Mouse (Mus musculus): ENCODE measurements around the gene Cand2. TPM values are rescaled to one million over a fixed set of nuclear protein-coding genes. Genes with fewer than 3 reads are reported as not detected.
A peak's percentile ranks its signal among the peaks of the same experiment; 100 is the strongest.

The Cand2 gene
- polyA plus RNA-seq, 2 experiments, result 1.7 to 2.4 TPM

DNA sequence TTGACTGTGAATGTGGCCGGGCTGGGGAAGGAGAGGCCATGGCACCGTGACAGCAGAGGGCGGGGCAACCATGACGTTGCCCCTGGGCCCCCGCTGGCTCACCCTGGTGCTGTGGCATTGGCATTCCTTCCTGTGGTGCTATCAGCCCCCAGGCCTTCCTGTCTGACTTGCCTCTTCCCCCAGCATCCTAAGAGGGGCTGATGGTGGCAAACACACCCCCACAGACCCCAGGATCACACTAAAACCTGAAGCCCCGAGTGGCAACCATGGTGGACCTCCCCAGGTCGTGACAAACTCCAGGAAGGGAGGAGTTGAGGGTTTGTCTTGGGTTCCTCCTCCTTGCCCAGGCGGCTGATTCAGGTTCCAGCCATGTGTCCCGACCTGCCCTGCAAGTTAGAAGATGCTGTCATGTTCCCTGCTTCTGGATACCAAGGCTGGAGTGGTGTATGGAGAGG lies 15.3 kb upstream of the Cand2 start:
- peak overlapping the region; percentile 75 for H3K9ac ChIP-seq (replicated peaks)
- H3K36me3 ChIP-seq (replicated peaks; ENCODE audit: control insufficient read depth, insufficient read depth, low read depth), result no peaks in the 10 kb centered on the region
- peak overlapping the region; percentile 54 to 63 for H3K4me3 ChIP-seq (ENCODE audit: insufficient read depth in 1 of 2, low read depth in 2 of 2, low read length in 2 of 2)
- peak overlapping the region; percentile 71 for H3K4me2 ChIP-seq (ENCODE audit: low read depth)
- TF ChIP-seq EP300 (IDR thresholded peaks at IDR 0.05; ENCODE audit: low read depth), result no peak
- TF ChIP-seq CTCF (IDR thresholded peaks at IDR 0.05; ENCODE audit: low read depth), result no peak
- peaks cover 40 to 48% of the 10 kb centered on the region in 2 experiments for H3K4me1 ChIP-seq (replicated peaks; ENCODE audit: control insufficient read depth in 2 of 2, insufficient read depth in 2 of 2, low read length in 1 of 2)
- WGBS (ENCODE audit: insufficient replicate concordance), result 6% methylated on average over 9 of the region's 9 CpGs
- H3K27me3 ChIP-seq (ENCODE audit: control insufficient read depth, insufficient read depth, low read length), result no peaks in the 10 kb centered on the region
- no peaks in the 10 kb centered on the region for H3K9me3 ChIP-seq (ENCODE audit: control insufficient read depth, low read length)
- DNase-seq (ENCODE audit: low read depth in 3 of 3, low spot score in 3 of 3) (peak; percentile 45 to 63 (median 54)), ATAC-seq (ENCODE audit: insufficient read depth) (peak; percentile 87)
- peak overlapping the region; percentile 83 for H3K27ac ChIP-seq

DNA sequence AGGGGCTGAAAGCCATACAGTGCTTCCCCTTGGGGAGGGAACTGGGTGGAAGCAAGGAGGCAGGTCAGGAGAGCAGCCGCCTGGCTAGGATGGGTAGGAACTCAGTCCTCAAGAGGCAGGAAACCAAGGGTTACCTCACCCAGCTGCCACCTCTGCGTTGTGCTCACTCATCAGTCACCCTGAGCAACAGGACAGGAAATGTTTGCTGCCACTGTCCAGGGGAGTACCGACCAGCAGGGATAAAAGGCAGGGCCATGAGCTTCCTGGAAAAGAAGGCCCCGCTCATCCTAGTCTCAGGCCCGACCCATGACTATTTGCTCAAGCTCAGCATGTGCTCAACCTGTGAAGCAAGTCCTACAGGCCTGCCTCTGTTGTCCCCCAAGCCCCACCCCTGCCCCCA lies 14.9 kb upstream of the Cand2 start:
- peak overlapping the region; percentile 83 for H3K27ac ChIP-seq
- H3K27me3 ChIP-seq (ENCODE audit: control insufficient read depth, insufficient read depth, low read length), result no peaks in the 10 kb centered on the region
- no peaks in the 10 kb centered on the region for H3K9me3 ChIP-seq (ENCODE audit: control insufficient read depth, low read length)
- H3K4me2 ChIP-seq (ENCODE audit: low read depth), result peak overlapping the region; percentile 71
- H3K4me3 ChIP-seq (ENCODE audit: insufficient read depth in 1 of 2, low read depth in 2 of 2, low read length in 2 of 2), result peak overlapping the region; percentile 54 to 63
- no peak for TF ChIP-seq CTCF (IDR thresholded peaks at IDR 0.05; ENCODE audit: low read depth)
- TF ChIP-seq EP300 (IDR thresholded peaks at IDR 0.05; ENCODE audit: low read depth), result no peak
- H3K36me3 ChIP-seq (replicated peaks; ENCODE audit: control insufficient read depth, insufficient read depth, low read depth), result no peaks in the 10 kb centered on the region
- H3K4me1 ChIP-seq (replicated peaks; ENCODE audit: control insufficient read depth in 2 of 2, insufficient read depth in 2 of 2, low read length in 1 of 2), result peaks cover 40 to 48% of the 10 kb centered on the region in 2 experiments
- 27% methylated on average over 5 of the region's 5 CpGs for WGBS (ENCODE audit: insufficient replicate concordance)
- DNase-seq (ENCODE audit: low read depth in 3 of 3, low spot score in 3 of 3), result no peak
- ATAC-seq (ENCODE audit: insufficient read depth), result peak; percentile 22
- peak overlapping the region; percentile 75 for H3K9ac ChIP-seq (replicated peaks)

DNA sequence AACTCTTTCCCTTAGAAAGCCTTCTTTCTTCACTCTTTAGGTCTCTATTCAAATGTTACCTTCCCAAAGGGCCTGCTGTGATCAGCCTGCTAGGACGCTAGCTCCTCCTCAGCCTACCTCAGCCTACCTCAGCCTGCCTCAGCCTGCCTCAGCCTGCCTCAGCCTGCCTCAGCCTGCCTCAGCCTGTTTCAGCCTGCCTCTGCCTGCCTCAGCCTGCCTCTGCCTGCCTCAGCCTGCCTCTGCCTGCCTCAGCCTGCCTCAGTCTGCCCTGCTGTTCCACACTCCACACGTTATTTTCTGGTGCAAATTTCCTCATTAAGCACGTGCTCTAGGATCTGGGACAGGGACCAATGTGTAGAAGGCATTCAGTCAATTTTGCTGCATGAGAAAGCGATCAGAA lies 14.2 kb upstream of the Cand2 start:
- ATAC-seq (ENCODE audit: insufficient read depth) (no peak), DNase-seq (ENCODE audit: low read depth in 3 of 3, low spot score in 3 of 3) (no peak)
- Histone ChIP-seq H3K36me3 (replicated peaks; ENCODE audit: control insufficient read depth, insufficient read depth, low read depth) (no peaks in the 10 kb centered on the region), H3K9ac (replicated peaks) (no peak overlapping the region), H3K4me1 (replicated peaks; ENCODE audit: control insufficient read depth in 2 of 2, insufficient read depth in 2 of 2, low read length in 1 of 2) (peaks cover 37 to 42% of the 10 kb centered on the region in 2 experiments), H3K4me3 (ENCODE audit: insufficient read depth in 1 of 2, low read depth in 2 of 2, low read length in 2 of 2) (no peak overlapping the region), H3K9me3 (ENCODE audit: control insufficient read depth, low read length) (no peaks in the 10 kb centered on the region), H3K27ac (peak overlapping the region; percentile 83), H3K27me3 (ENCODE audit: control insufficient read depth, insufficient read depth, low read length) (no peaks in the 10 kb centered on the region), H3K4me2 (ENCODE audit: low read depth) (no peak overlapping the region)
- TF ChIP-seq EP300 (IDR thresholded peaks at IDR 0.05; ENCODE audit: low read depth) (peak; percentile 29; the same call in 1 of the 2 replicates), CTCF (IDR thresholded peaks at IDR 0.05; ENCODE audit: low read depth) (no peak)
- 77% methylated on average over 4 of the region's 4 CpGs for WGBS (ENCODE audit: insufficient replicate concordance)

DNA sequence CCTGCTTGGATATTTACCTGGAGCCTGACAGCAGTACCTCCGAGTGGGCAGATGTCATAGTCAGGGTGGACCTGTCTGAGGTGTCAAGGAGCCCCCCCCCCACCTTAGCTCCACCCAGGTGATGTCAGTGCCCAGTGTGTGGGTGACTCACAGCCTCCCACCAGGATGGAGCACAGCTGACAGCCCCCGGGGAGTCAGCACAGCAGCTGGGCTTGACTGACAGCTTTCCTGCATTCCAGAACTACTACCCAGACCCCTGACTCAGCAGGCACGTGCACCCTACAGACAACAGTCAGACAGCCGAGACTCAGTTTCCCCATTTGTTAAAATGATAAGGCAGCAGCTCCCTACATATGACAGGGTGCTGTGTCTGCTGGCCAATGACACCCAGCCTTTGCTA lies 13.4 kb upstream of the Cand2 start:
- H3K27ac ChIP-seq, result no peak overlapping the region
- H3K9me3 ChIP-seq (ENCODE audit: control insufficient read depth, low read length), result no peaks in the 10 kb centered on the region
- no peak for ATAC-seq (ENCODE audit: insufficient read depth)
- H3K4me3 ChIP-seq (ENCODE audit: insufficient read depth in 1 of 2, low read depth in 2 of 2, low read length in 2 of 2), result no peak overlapping the region
- H3K9ac ChIP-seq (replicated peaks), result no peak overlapping the region
- no peak for TF ChIP-seq CTCF (IDR thresholded peaks at IDR 0.05; ENCODE audit: low read depth)
- no peak for TF ChIP-seq EP300 (IDR thresholded peaks at IDR 0.05; ENCODE audit: low read depth)
- no peak for DNase-seq (ENCODE audit: low read depth in 3 of 3, low spot score in 3 of 3)
- no peak overlapping the region for H3K4me2 ChIP-seq (ENCODE audit: low read depth)
- H3K27me3 ChIP-seq (ENCODE audit: control insufficient read depth, insufficient read depth, low read length), result no peaks in the 10 kb centered on the region
- peaks cover 30 to 35% of the 10 kb centered on the region in 2 experiments for H3K4me1 ChIP-seq (replicated peaks; ENCODE audit: control insufficient read depth in 2 of 2, insufficient read depth in 2 of 2, low read length in 1 of 2)
- no peaks in the 10 kb centered on the region for H3K36me3 ChIP-seq (replicated peaks; ENCODE audit: control insufficient read depth, insufficient read depth, low read depth)
- 35% methylated on average over 4 of the region's 4 CpGs for WGBS (ENCODE audit: insufficient replicate concordance)

DNA sequence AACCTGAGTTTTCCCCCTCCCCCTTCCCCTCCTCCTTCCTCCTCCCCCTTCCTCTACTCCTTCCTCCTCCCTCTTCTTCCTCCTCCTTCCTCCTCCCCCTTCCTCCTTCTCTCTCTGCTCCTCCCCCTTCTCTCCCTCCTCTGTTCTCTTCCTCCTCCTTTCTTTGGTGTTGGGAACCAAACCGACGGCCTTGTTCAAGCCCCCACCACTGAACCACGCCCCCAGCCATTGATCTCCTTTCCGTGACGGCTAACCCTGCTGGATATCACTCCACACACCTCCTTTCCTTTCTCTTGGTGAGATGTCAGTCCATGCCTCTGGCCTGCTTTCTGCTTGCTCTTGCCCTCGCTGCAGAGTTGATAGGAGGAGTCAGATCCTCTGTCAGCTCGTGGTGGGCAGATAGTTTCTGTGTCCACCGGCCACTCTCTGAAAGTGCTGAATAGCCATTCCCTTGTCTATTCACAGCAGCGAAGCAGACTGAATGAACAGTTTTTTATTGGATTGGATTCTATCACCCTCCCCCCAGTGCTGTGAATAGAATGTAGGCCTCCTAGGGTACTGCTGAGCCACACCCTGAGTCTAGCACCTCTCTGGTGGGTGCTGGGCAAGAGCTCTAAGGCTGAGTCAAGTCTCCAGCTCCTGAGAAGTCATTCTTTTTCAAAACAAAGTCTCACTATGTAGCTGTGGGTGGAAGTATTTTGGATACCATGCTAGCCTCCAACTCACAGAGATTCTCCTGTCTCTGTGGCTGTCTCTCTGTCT lies 12.2 kb upstream of the Cand2 start, which contains the start of gene Tmem40:
TSS of gene Tmem40 (minus strand) at position 416 of the 762 bp plus-strand sequence.
- no peaks in the 10 kb centered on the region for H3K27me3 ChIP-seq (ENCODE audit: control insufficient read depth, insufficient read depth, low read length)
- H3K4me1 ChIP-seq (replicated peaks; ENCODE audit: control insufficient read depth in 2 of 2, insufficient read depth in 2 of 2, low read length in 1 of 2), result peaks cover 30% of the 10 kb centered on the region in 2 experiments
- H3K4me3 ChIP-seq (ENCODE audit: insufficient read depth in 1 of 2, low read depth in 2 of 2, low read length in 2 of 2), result peak within 1 kb of the TSS in 1 of 2 experiments; percentile 10; a peak in 1 of 4 replicates
- 2% methylated on average over 9 of the region's 9 CpGs for WGBS (ENCODE audit: insufficient replicate concordance)
- H3K4me2 ChIP-seq (ENCODE audit: low read depth), result peak within 1 kb of the TSS; percentile 56
- ATAC-seq (ENCODE audit: insufficient read depth) (no peak), DNase-seq (ENCODE audit: low read depth in 3 of 3, low spot score in 3 of 3) (no peak)
- TF ChIP-seq CTCF (IDR thresholded peaks at IDR 0.05; ENCODE audit: low read depth) (no peak), EP300 (IDR thresholded peaks at IDR 0.05; ENCODE audit: low read depth) (no peak)
- H3K9me3 ChIP-seq (ENCODE audit: control insufficient read depth, low read length), result no peaks in the 10 kb centered on the region
- H3K27ac ChIP-seq, result peak within 1 kb of the TSS; percentile 6; the same call in 1 of the 2 replicates
- peak within 1 kb of the TSS; percentile 11; the same call in 1 of the 2 replicates for H3K9ac ChIP-seq (replicated peaks)
- H3K36me3 ChIP-seq (replicated peaks; ENCODE audit: control insufficient read depth, insufficient read depth, low read depth), result no peaks in the 10 kb centered on the region
